Mouse (Mus musculus): ENCODE results near the gene Sord. TPM values are rescaled to one million over a fixed set of nuclear protein-coding genes. Genes with fewer than 3 reads are reported as not detected.

The Sord gene
- polyA plus RNA-seq, 1 experiment = 30.5 TPM

DNA sequence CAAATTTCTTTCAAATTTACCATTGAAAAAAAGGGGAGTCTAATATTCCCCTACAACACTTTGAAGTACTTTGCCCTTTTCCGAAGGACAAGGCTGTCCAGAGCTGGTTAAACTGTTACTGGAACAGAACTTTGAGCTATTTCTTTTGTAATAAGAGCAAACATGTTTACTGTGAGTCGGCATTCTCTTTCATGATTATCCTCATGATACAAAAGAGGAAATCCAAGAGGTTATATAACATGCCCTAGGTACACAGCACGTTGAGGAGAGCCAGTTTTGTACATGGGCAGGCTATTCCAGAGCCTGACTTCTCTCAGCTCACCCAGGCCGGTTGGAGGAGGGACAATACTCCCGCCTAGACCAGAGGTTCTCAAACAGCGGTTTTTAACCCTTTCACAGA lies 7.4 kb downstream of the Sord start:
- no peaks in the 10 kb centered on the region for H3K27me3 ChIP-seq (ENCODE audit: control insufficient read depth, insufficient read depth, low read length, poor library complexity, severe bottlenecking)
- H3K4me3 ChIP-seq (ENCODE audit: low read depth, low read length) = no peak overlapping the region
- H3K36me3 ChIP-seq (ENCODE audit: control insufficient read depth, insufficient read depth, low read length, poor library complexity, severe bottlenecking) = no peaks in the 10 kb centered on the region
- TF ChIP-seq CTCF (IDR thresholded peaks at IDR 0.05; ENCODE audit: low read depth, low read length) (no peak), EP300 (IDR thresholded peaks at IDR 0.05; ENCODE audit: insufficient read depth, low read depth, low read length) (no peak), POLR2A (IDR thresholded peaks at IDR 0.05; ENCODE audit: insufficient read depth, low read length) (no peak)
- H3K9me3 ChIP-seq (replicated peaks; ENCODE audit: control insufficient read depth, insufficient read depth, low read length, poor library complexity, severe bottlenecking) = no peaks in the 10 kb centered on the region
- no peak overlapping the region for H3K27ac ChIP-seq (ENCODE audit: insufficient read depth, low read length)
- no peaks in the 10 kb centered on the region for H3K4me1 ChIP-seq (ENCODE audit: control insufficient read depth, insufficient read depth, low read length)
- no peak overlapping the region for H3K9ac ChIP-seq (ENCODE audit: low read depth, poor library complexity, severe bottlenecking)

DNA sequence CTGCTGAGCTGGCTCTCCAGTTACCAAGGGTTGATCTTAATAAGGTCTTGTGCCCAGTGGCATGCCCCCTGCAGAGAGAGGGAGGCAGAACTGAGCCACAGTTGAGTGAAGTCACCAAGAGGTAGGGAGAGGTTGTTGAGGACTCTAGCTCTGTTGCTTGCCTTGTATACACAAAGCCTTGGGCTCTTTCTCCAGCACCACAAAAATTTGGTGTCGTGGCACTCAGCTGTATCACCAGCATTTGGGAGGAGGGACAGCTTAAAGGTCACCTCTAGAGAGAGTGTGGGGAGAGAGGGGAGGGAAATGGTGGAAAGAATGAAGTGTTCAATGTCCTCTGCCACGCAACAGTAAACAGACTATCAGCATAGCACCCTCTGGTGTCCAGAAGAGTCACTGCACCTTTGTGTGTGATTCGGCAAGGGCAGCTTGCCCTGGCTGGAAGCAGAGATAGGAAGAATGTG lies 9.2 kb downstream of the Sord start:
- TF ChIP-seq CTCF (IDR thresholded peaks at IDR 0.05; ENCODE audit: low read depth, low read length) (peak; percentile 89), POLR2A (IDR thresholded peaks at IDR 0.05; ENCODE audit: insufficient read depth, low read length) (no peak)
- H3K36me3 ChIP-seq (ENCODE audit: control insufficient read depth, insufficient read depth, low read length, poor library complexity, severe bottlenecking) = no peaks in the 10 kb centered on the region
- no peaks in the 10 kb centered on the region for H3K9me3 ChIP-seq (replicated peaks; ENCODE audit: control insufficient read depth, insufficient read depth, low read length, poor library complexity, severe bottlenecking)
- no peaks in the 10 kb centered on the region for H3K4me1 ChIP-seq (ENCODE audit: control insufficient read depth, insufficient read depth, low read length)
- no peaks in the 10 kb centered on the region for H3K27me3 ChIP-seq (ENCODE audit: control insufficient read depth, insufficient read depth, low read length, poor library complexity, severe bottlenecking)
- H3K9ac ChIP-seq (ENCODE audit: low read depth, poor library complexity, severe bottlenecking) = no peak overlapping the region
- no peak overlapping the region for H3K4me3 ChIP-seq (ENCODE audit: low read depth, low read length)
- no peak overlapping the region for H3K27ac ChIP-seq (ENCODE audit: insufficient read depth, low read length)

- no peaks in the 10 kb centered on the region for H3K27me3 ChIP-seq (ENCODE audit: control insufficient read depth, insufficient read depth, low read length, poor library complexity, severe bottlenecking)
- no peaks in the 10 kb centered on the region for H3K36me3 ChIP-seq (ENCODE audit: control insufficient read depth, insufficient read depth, low read length, poor library complexity, severe bottlenecking)
- no peaks in the 10 kb centered on the region for H3K4me1 ChIP-seq (ENCODE audit: control insufficient read depth, insufficient read depth, low read length)
- no peak overlapping the region for H3K4me3 ChIP-seq (ENCODE audit: low read depth, low read length)
- H3K27ac ChIP-seq (ENCODE audit: insufficient read depth, low read length) = no peak overlapping the region
- TF ChIP-seq POLR2A (IDR thresholded peaks at IDR 0.05; ENCODE audit: insufficient read depth, low read length) (no peak), CTCF (IDR thresholded peaks at IDR 0.05; ENCODE audit: low read depth, low read length) (no peak), EP300 (IDR thresholded peaks at IDR 0.05; ENCODE audit: insufficient read depth, low read depth, low read length) (no peak)
- no peak overlapping the region for H3K9ac ChIP-seq (ENCODE audit: low read depth, poor library complexity, severe bottlenecking)
- no peaks in the 10 kb centered on the region for H3K9me3 ChIP-seq (replicated peaks; ENCODE audit: control insufficient read depth, insufficient read depth, low read length, poor library complexity, severe bottlenecking)
Observed at GRCm38 (mm10) chr2:122247786-122248185, 13.2 kb downstream of the Sord start.

GRCm38 (mm10) chr2:122255997-122256396 lies 21.4 kb downstream of the Sord start:
- Histone ChIP-seq H3K9me3 (replicated peaks; ENCODE audit: control insufficient read depth, insufficient read depth, low read length, poor library complexity, severe bottlenecking) (no peaks in the 10 kb centered on the region), H3K27ac (ENCODE audit: insufficient read depth, low read length) (no peak overlapping the region), H3K36me3 (ENCODE audit: control insufficient read depth, insufficient read depth, low read length, poor library complexity, severe bottlenecking) (no peaks in the 10 kb centered on the region), H3K9ac (ENCODE audit: low read depth, poor library complexity, severe bottlenecking) (no peak overlapping the region), H3K27me3 (ENCODE audit: control insufficient read depth, insufficient read depth, low read length, poor library complexity, severe bottlenecking) (no peaks in the 10 kb centered on the region), H3K4me3 (ENCODE audit: low read depth, low read length) (no peak overlapping the region), H3K4me1 (ENCODE audit: control insufficient read depth, insufficient read depth, low read length) (no peaks in the 10 kb centered on the region)
- TF ChIP-seq EP300 (IDR thresholded peaks at IDR 0.05; ENCODE audit: insufficient read depth, low read depth, low read length) (no peak), POLR2A (IDR thresholded peaks at IDR 0.05; ENCODE audit: insufficient read depth, low read length) (no peak), CTCF (IDR thresholded peaks at IDR 0.05; ENCODE audit: low read depth, low read length) (no peak)

GRCm38 (mm10) chr2:122260729-122261128 lies 26.2 kb downstream of the Sord start:
- Histone ChIP-seq H3K4me1 (ENCODE audit: control insufficient read depth, insufficient read depth, low read length) (no peaks in the 10 kb centered on the region), H3K36me3 (ENCODE audit: control insufficient read depth, insufficient read depth, low read length, poor library complexity, severe bottlenecking) (no peaks in the 10 kb centered on the region), H3K9ac (ENCODE audit: low read depth, poor library complexity, severe bottlenecking) (no peak overlapping the region), H3K9me3 (replicated peaks; ENCODE audit: control insufficient read depth, insufficient read depth, low read length, poor library complexity, severe bottlenecking) (no peaks in the 10 kb centered on the region), H3K27ac (ENCODE audit: insufficient read depth, low read length) (no peak overlapping the region), H3K4me3 (ENCODE audit: low read depth, low read length) (no peak overlapping the region), H3K27me3 (ENCODE audit: control insufficient read depth, insufficient read depth, low read length, poor library complexity, severe bottlenecking) (no peaks in the 10 kb centered on the region)
- no peak for TF ChIP-seq POLR2A (IDR thresholded peaks at IDR 0.05; ENCODE audit: insufficient read depth, low read length)

DNA sequence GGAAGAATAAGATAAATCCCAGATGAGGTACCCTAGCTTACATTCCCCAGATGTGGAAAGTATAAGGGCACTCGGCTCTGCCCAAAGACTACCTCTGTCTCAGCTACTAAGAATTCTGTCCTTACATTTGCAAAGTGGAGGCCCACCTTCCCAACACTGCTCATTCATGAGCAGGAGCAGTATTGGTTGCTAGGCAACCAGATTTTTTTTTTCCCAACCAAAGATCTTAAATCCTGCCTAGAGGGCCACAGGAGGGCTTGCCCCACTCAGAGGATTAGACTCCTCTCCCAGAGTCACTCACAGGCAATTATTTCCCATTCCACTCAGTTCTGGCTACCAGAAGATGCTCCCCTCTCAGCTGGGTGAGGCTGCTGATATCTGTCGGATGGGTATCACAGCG lies 30.1 kb downstream of the Sord start:
- no peak for TF ChIP-seq POLR2A (IDR thresholded peaks at IDR 0.05; ENCODE audit: insufficient read depth, low read length)
- no peak for TF ChIP-seq CTCF (IDR thresholded peaks at IDR 0.05; ENCODE audit: low read depth, low read length)
- TF ChIP-seq EP300 (IDR thresholded peaks at IDR 0.05; ENCODE audit: insufficient read depth, low read depth, low read length) = no peak
- Histone ChIP-seq H3K9ac (ENCODE audit: low read depth, poor library complexity, severe bottlenecking) (no peak overlapping the region), H3K4me3 (ENCODE audit: low read depth, low read length) (no peak overlapping the region), H3K36me3 (ENCODE audit: control insufficient read depth, insufficient read depth, low read length, poor library complexity, severe bottlenecking) (no peaks in the 10 kb centered on the region), H3K4me1 (ENCODE audit: control insufficient read depth, insufficient read depth, low read length) (no peaks in the 10 kb centered on the region), H3K9me3 (replicated peaks; ENCODE audit: control insufficient read depth, insufficient read depth, low read length, poor library complexity, severe bottlenecking) (no peaks in the 10 kb centered on the region), H3K27ac (ENCODE audit: insufficient read depth, low read length) (no peak overlapping the region), H3K27me3 (ENCODE audit: control insufficient read depth, insufficient read depth, low read length, poor library complexity, severe bottlenecking) (no peaks in the 10 kb centered on the region)

Data from ES-Bruce4 (cell line).